Mouse (Mus musculus) intestine, embryonic 15.5 days (tissue): ENCODE results near the gene Bag1. TPM values are rescaled to one million over a fixed set of nuclear protein-coding genes. Genes with fewer than 3 reads are reported as not detected.

Source experiments
- ATAC-seq: fragments of 200-750 bp; cut with Nextera tagmentation; 2 replicates; pipeline ENCODE4 v1.8.0; 2017; ENCODE audit warnings: moderate TSS enrichment, moderate library complexity
- H3K27ac ChIP-seq: fragments of 300-500 bp; sonication (generic); 2 replicates; pipeline ENCODE4 v1.5.1; 2015; ENCODE audit warnings: mild to moderate bottlenecking, inconsistent platforms
- H3K27me3 ChIP-seq: fragments of 300-500 bp; sonication (generic); replicated peaks from 2 replicates; pipeline ENCODE4 v1.6.1; 2015; ENCODE audit warnings: inconsistent platforms
- H3K36me3 ChIP-seq: fragments of 300-500 bp; sonication (generic); 2 replicates; pipeline ENCODE4 v1.6.1; 2015; ENCODE audit warnings: inconsistent platforms
- H3K4me1 ChIP-seq: fragments of 300-500 bp; sonication (generic); replicated peaks from 2 replicates; pipeline ENCODE4 v1.6.1; 2015; ENCODE audit warnings: inconsistent platforms
- H3K4me2 ChIP-seq: fragments of 300-500 bp; sonication (generic); replicated peaks from 2 replicates; pipeline ENCODE4 v1.6.1; 2015; ENCODE audit warnings: mild to moderate bottlenecking, inconsistent platforms
- H3K4me3 ChIP-seq: fragments of 300-500 bp; sonication (generic); replicated peaks from 2 replicates; pipeline ENCODE4 v1.5.1; 2015; ENCODE audit warnings: inconsistent platforms
- H3K9ac ChIP-seq: fragments of 300-500 bp; sonication (generic); 2 replicates; pipeline ENCODE4 v1.6.1; 2015; ENCODE audit warnings: inconsistent platforms
- H3K9me3 ChIP-seq: fragments of 300-500 bp; sonication (generic); 2 replicates; pipeline ENCODE4 v1.6.1; 2016; ENCODE audit warnings: inconsistent platforms
- WGBS: fragments of 180-500 bp; shearing (Covaris S2); methylation state at CpG from one replicate; pipeline ENCODE4 v1.1.7; 2015; 5-methylcytosine and 5-hydroxymethylcytosine counted together
- polyA plus RNA-seq: library from polyadenylated mRNA; unstranded; fragments of >200 nt; fragmentation: Nextera tagmentation; extraction: Ambion mirVana; gene quantifications from 2 replicates; pipeline ENCODE4 v1.2.1, GENCODE M21; 2015

The Bag1 gene
- polyA plus RNA-seq, 1 experiment from 2014 or later = 190 TPM

DNA sequence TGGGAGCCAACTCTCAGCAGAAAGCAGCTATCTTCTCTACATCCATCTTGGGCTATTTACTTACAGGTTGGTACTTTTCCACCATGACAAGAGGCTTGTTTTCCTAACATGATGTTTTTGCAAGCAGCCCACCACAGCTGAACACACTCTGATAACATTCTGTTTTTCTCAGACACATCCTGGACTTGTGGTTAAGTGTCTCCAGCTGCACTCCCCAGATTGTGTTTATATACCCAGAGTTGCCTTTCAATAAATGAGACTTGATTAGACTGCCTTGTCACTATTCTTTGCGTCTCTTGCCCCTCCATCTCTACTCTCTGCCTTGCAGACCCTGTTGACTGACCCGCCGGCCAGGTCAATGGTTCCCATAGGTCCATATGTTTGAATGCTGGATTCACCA lies 48.0 kb downstream of the Bag1 start:
- Histone ChIP-seq H3K27me3 (no peaks in the 10 kb centered on the region), H3K9me3 (no peaks in the 10 kb centered on the region)
- 80% methylated on average over 3 of the region's 3 CpGs for WGBS

DNA sequence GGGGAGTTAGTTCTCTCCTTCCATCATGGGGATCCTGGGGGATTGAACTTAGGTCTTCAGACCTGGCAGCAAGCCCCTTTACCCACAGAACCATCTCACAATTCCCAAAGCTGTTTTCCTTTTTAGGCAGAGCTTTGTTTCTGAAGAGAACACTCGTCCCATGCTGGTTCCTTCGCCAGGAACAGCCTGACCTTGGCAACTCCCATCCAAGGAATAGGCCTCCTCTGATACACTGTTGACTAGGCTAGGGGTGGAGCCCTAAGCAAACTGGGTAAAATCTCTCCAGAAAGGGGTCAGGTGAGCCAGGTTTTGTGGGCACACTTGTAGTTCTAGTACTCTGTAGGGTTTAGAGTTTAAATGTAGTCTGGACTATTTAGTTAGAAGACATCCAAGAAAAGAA lies 48.8 kb downstream of the Bag1 start:
- Histone ChIP-seq H3K4me2 (no peak overlapping the region), H3K4me3 (no peak overlapping the region), H3K4me1 (no peaks in the 10 kb centered on the region), H3K27me3 (no peaks in the 10 kb centered on the region), H3K9ac (no peak overlapping the region), H3K9me3 (no peaks in the 10 kb centered on the region), H3K27ac (no peak overlapping the region), H3K36me3 (no peaks in the 10 kb centered on the region)
- 65% methylated on average over 2 of the region's 2 CpGs for WGBS
- ATAC-seq = no peak

More for the DNA sequence above, 48.0 kb downstream of the Bag1 start:
- H3K9ac ChIP-seq = no peak overlapping the region
- no peak for ATAC-seq
- no peak overlapping the region for H3K4me2 ChIP-seq
- H3K27ac ChIP-seq = no peak overlapping the region
- no peaks in the 10 kb centered on the region for H3K36me3 ChIP-seq
- no peaks in the 10 kb centered on the region for H3K4me1 ChIP-seq
- H3K4me3 ChIP-seq = no peak overlapping the region

DNA sequence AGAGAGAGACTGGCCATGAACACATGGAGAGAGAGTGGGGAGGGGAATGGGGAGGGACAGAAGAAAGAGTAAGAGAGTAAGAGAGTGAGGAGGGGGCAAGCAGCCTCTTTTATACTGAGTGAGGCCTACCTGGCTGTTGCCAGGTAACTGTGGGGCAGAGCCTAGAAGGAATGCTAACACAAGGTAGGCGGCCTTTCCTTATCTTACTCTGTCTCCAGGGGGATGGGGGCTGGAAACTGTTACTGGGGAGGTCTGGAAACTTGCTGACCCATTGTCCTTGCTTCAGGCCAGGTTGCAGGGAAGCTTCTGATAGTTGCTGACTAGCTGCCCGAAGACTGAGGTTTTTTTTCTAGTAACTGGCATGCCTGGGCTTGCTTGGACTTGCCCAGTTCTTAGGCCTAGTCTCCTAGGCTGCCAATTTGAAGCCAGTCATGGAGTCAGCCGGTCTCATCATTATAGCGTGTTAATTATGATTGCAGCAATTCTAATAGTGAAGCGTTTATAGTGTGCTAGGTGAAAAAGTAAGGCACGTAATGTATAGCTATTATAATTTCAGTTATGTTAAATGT lies 49.5 kb downstream of the Bag1 start:
- no peak overlapping the region for H3K9ac ChIP-seq
- H3K4me3 ChIP-seq = no peak overlapping the region
- no peak overlapping the region for H3K4me2 ChIP-seq
- no peaks in the 10 kb centered on the region for H3K4me1 ChIP-seq
- no peaks in the 10 kb centered on the region for H3K9me3 ChIP-seq
- 82% methylated on average over 6 of the region's 6 CpGs for WGBS
- no peak overlapping the region for H3K27ac ChIP-seq
- H3K36me3 ChIP-seq = no peaks in the 10 kb centered on the region
- no peak for ATAC-seq
- H3K27me3 ChIP-seq = no peaks in the 10 kb centered on the region

DNA sequence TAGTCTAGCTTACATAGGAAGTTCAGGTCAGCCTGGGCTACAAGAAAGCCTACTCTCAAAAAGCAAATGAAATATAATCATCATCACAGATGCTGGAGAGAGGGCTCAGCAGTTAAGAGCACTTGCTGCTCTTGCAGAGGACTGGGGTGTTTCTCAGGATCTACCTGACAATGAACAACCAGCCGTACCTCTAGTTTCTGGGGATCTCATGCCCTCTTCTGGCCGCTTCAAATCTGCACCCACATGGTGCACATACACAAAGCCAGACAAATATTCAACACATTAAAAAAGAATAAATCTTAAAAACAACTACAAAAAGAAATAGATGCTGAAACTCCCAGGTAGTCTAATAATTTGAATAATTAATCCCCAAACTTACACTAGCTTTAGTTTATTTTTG lies 52.4 kb downstream of the Bag1 start:
- no peak for ATAC-seq
- no peak overlapping the region for H3K4me3 ChIP-seq
- no peaks in the 10 kb centered on the region for H3K9me3 ChIP-seq
- no peaks in the 10 kb centered on the region for H3K27me3 ChIP-seq
- H3K4me1 ChIP-seq = no peaks in the 10 kb centered on the region
- no peak overlapping the region for H3K27ac ChIP-seq
- H3K9ac ChIP-seq = no peak overlapping the region
- H3K36me3 ChIP-seq = no peaks in the 10 kb centered on the region
- WGBS = 93% methylated on average over 2 of the region's 2 CpGs
- no peak overlapping the region for H3K4me2 ChIP-seq

DNA sequence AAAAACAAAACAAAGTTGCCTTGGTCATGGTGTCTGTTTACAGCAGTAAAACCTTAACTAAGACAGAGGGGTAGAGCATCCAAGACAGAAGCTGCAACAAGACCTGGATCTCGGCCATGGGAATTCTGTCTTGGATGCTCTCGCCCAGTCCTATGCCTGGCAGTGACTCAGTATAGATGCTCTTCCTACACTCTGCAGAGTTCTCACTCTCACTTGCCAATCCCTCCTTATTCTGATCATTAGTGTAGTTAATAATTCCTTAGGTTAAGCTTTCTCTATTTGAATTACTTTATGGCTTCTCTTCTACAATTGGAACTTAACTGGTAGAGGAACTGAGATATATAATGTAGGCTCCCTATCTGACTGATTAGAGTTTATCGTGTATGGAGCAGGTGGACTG lies 53.0 kb downstream of the Bag1 start:
- WGBS = 74% methylated on average over 3 of the region's 3 CpGs
- ATAC-seq = peak; percentile 81

GRCm38 (mm10) chr4:40891206-40891605 lies 56.9 kb downstream of the Bag1 start:
- no peaks in the 10 kb centered on the region for H3K27me3 ChIP-seq
- no peak overlapping the region for H3K4me2 ChIP-seq
- no peaks in the 10 kb centered on the region for H3K36me3 ChIP-seq
- H3K9me3 ChIP-seq = no peaks in the 10 kb centered on the region
- WGBS = 72% methylated on average over 5 of the region's 5 CpGs
- no peaks in the 10 kb centered on the region for H3K4me1 ChIP-seq
- ATAC-seq = no peak
- no peak overlapping the region for H3K4me3 ChIP-seq
- H3K9ac ChIP-seq = no peak overlapping the region
- no peak overlapping the region for H3K27ac ChIP-seq

More for the DNA sequence above, 53.0 kb downstream of the Bag1 start:
- Histone ChIP-seq H3K27ac (no peak overlapping the region), H3K27me3 (no peaks in the 10 kb centered on the region), H3K4me3 (no peak overlapping the region), H3K4me2 (no peak overlapping the region), H3K36me3 (no peaks in the 10 kb centered on the region), H3K9me3 (no peaks in the 10 kb centered on the region), H3K9ac (no peak overlapping the region), H3K4me1 (no peaks in the 10 kb centered on the region)

DNA sequence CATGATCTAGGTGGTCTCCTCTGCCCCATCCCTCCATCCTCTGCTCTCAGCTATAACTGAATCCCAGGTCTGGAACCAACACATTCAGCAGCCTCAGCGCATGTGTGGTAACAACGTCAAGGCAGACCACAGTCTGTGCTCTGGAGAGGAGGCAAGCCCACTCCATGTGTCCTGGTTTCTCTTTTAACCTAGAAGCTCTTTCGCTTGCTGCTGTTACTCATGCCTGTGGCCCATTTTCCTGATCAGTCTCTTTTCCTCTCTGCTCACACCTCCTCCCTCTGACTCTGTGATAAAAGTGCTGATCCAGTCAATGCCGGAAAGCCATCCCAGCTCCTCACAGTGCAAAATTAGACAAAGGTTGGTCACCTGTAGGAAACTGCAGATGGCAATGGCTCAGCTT lies 58.1 kb downstream of the Bag1 start:
- Histone ChIP-seq H3K36me3 (no peaks in the 10 kb centered on the region), H3K27me3 (no peaks in the 10 kb centered on the region), H3K9ac (no peak overlapping the region), H3K4me2 (no peak overlapping the region), H3K4me1 (no peaks in the 10 kb centered on the region), H3K4me3 (no peak overlapping the region), H3K9me3 (no peaks in the 10 kb centered on the region), H3K27ac (no peak overlapping the region)
- WGBS = 89% methylated on average over 4 of the region's 4 CpGs
- ATAC-seq = no peak

- no peak for ATAC-seq
- no peak overlapping the region for H3K27ac ChIP-seq
- H3K4me2 ChIP-seq = no peak overlapping the region
- H3K36me3 ChIP-seq = no peaks in the 10 kb centered on the region
- no peaks in the 10 kb centered on the region for H3K27me3 ChIP-seq
- no peak overlapping the region for H3K4me3 ChIP-seq
- H3K9me3 ChIP-seq = no peaks in the 10 kb centered on the region
- H3K4me1 ChIP-seq = no peaks in the 10 kb centered on the region
- H3K9ac ChIP-seq = no peak overlapping the region
- WGBS = 31% methylated on average over 3 of the region's 3 CpGs
These were observed 58.8 kb downstream of the Bag1 start for GRCm38 (mm10) chr4:40889252-40889651.

GRCm38 (mm10) chr4:40888839-40889238 lies 59.3 kb downstream of the Bag1 start:
- ATAC-seq = no peak
- Histone ChIP-seq H3K4me2 (no peak overlapping the region), H3K27ac (no peak overlapping the region), H3K9ac (no peak overlapping the region), H3K9me3 (no peaks in the 10 kb centered on the region), H3K36me3 (no peaks in the 10 kb centered on the region), H3K4me3 (no peak overlapping the region), H3K27me3 (no peaks in the 10 kb centered on the region), H3K4me1 (no peaks in the 10 kb centered on the region)
- WGBS = 67% methylated on average over 11 of the region's 11 CpGs

Other genes with a start within 250 kb of the Bag1 start
- gene Aptx, start 245.1 kb downstream of the Bag1 start, polyA plus RNA-seq = 21.4 and 22.5 TPM in 2 replicates
- gene Dnaja1, start 226.1 kb downstream of the Bag1 start, polyA plus RNA-seq = 335 and 379 TPM in 2 replicates
- gene Smu1, start 190.4 kb downstream of the Bag1 start, polyA plus RNA-seq = 147 and 149 TPM in 2 replicates
- 30.2 and 33.2 TPM in 2 replicates for gene B4galt1, start 94.3 kb downstream of the Bag1 start, polyA plus RNA-seq
- 309 and 393 TPM in 2 replicates for gene Spink4, start 28.2 kb downstream of the Bag1 start, polyA plus RNA-seq
- gene Chmp5, start 113 bp upstream of the Bag1 start, polyA plus RNA-seq = 100 and 110 TPM in 2 replicates
- gene Nfx1, start 22.6 kb upstream of the Bag1 start, polyA plus RNA-seq = 71.8 and 74.7 TPM in 2 replicates
- 0.35 and 0.62 TPM in 2 replicates for gene Aqp7, start 99.8 kb upstream of the Bag1 start, polyA plus RNA-seq
- gene Aqp3, start 149.9 kb upstream of the Bag1 start, polyA plus RNA-seq = 2.3 and 2.8 TPM in 2 replicates
- 21.7 and 21.8 TPM in 2 replicates for gene Nol6, start 176.2 kb upstream of the Bag1 start, polyA plus RNA-seq
- 64.5 and 68.6 TPM in 2 replicates for gene Ube2r2, start 187.4 kb upstream of the Bag1 start, polyA plus RNA-seq